Mouse (Mus musculus) bone marrow, adult 2 months (tissue): Measurements from ENCODE around the gene Pias4.

Source experiments
- CTCF ChIP-seq: fragments of 200-500 bp; IDR thresholded peaks from 2 replicates; pipeline ENCODE4 v1.5.1; 2011; ENCODE audit warnings: low read length, control low read depth; ENCODE audit not compliant: control insufficient read depth, insufficient read depth
- POLR2A ChIP-seq: fragments of 200-500 bp; IDR thresholded peaks from 2 replicates; pipeline ENCODE4 v1.6.1; 2011; ENCODE audit warnings: low read depth, mild to moderate bottlenecking, control low read depth, low read length, borderline replicate concordance; ENCODE audit not compliant: control insufficient read depth

- TF ChIP-seq CTCF (no peak), POLR2A (no peak)
These were observed 21.9 kb downstream of the Pias4 start for GRCm38 (mm10) chr10:81145778-81146177.
